Mouse (Mus musculus) stomach, embryonic 14.5 days (tissue): ENCODE data around the gene Ngrn. TPM values are rescaled to one million over a fixed set of nuclear protein-coding genes. Genes with fewer than 3 reads are reported as not detected.
A peak's percentile ranks its signal among the peaks of the same experiment; 100 is the strongest.

Experiments
- ATAC-seq: fragments of 200-750 bp; cut with Nextera tagmentation; 2 replicates; pipeline ENCODE4 v1.8.0; 2017; ENCODE audit warnings: low read depth, moderate TSS enrichment; ENCODE audit not compliant: insufficient number of reproducible peaks, insufficient read depth, low FRiP score
- H3K27ac ChIP-seq: fragments of 300-500 bp; sonication (generic); 2 replicates; pipeline ENCODE4 v1.5.1; 2014; ENCODE audit warnings: mild to moderate bottlenecking, low read length, moderate library complexity, mixed read lengths
- H3K27me3 ChIP-seq: fragments of 300-500 bp; sonication (generic); 2 replicates; pipeline ENCODE4 v1.6.1; 2014; ENCODE audit warnings: low read length, control low read depth, mixed read lengths; ENCODE audit not compliant: control insufficient read depth, insufficient read depth
- H3K36me3 ChIP-seq: fragments of 300-500 bp; sonication (generic); 2 replicates; pipeline ENCODE4 v1.6.1; 2014; ENCODE audit warnings: mild to moderate bottlenecking, control low read depth, low read length, moderate library complexity, mixed read lengths; ENCODE audit not compliant: control insufficient read depth, insufficient read depth
- H3K4me1 ChIP-seq: fragments of 300-500 bp; sonication (generic); 2 replicates; pipeline ENCODE4 v1.6.1; 2014; ENCODE audit warnings: low read length, control low read depth, mixed read lengths; ENCODE audit not compliant: control insufficient read depth, insufficient read depth
- H3K4me2 ChIP-seq: fragments of 300-500 bp; sonication (generic); replicated peaks from 2 replicates; pipeline ENCODE4 v1.6.1; 2014; ENCODE audit warnings: low read depth, low read length, control low read depth
- H3K4me3 ChIP-seq: fragments of 300-500 bp; sonication (generic); 2 replicates; pipeline ENCODE4 v1.5.1; 2014; ENCODE audit warnings: low read depth, low read length, control low read depth
- H3K9ac ChIP-seq: fragments of 300-500 bp; sonication (generic); replicated peaks from 2 replicates; pipeline ENCODE4 v1.6.1; 2014; ENCODE audit warnings: low read depth, mild to moderate bottlenecking, control low read depth, low read length, moderate library complexity, mixed read lengths
- H3K9me3 ChIP-seq: fragments of 300-500 bp; sonication (generic); 2 replicates; pipeline ENCODE4 v1.6.1; 2016; ENCODE audit warnings: low read depth, low read length, control low read depth; ENCODE audit not compliant: control insufficient read depth
- WGBS: fragments of 180-500 bp; shearing (Covaris S2); extraction: QIAGEN DNeasy Blood & Tissue Kit; methylation state at CpG from one replicate; pipeline ENCODE4 v1.1.7; 2014; 5-methylcytosine and 5-hydroxymethylcytosine counted together
- polyA plus RNA-seq: library from polyadenylated mRNA; unstranded; fragments of >200 nt; fragmentation: Nextera tagmentation; extraction: Ambion mirVana; gene quantifications from 2 replicates; pipeline ENCODE4 v1.2.1, GENCODE M21; 2014

Gene Ngrn
- polyA plus RNA-seq, 1 experiment from 2014 or later: 51.7 TPM

DNA sequence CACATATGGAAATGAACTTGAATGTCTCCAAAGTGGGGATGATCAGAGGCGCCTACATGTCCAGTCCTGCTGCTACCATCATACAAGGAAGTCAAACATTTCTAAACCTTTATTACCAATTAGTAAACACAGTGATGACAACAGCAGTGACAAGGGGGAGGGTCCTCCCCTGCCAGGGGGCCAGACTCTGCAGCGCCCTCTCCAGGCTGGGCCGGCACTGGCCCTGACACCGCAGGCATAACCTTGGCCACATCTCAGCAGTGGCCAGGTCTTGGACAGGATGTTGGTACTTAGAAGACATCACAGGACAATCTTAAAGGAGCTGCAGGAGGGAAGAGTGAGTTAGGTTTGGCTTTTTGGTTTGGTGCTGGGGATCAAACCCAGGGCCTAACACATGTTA, 34.0 kb upstream of the Ngrn start:
- peaks cover 7% of the 10 kb centered on the region; the same call in 1 of the 2 replicates for H3K4me1 ChIP-seq
- no peak overlapping the region for H3K27ac ChIP-seq
- WGBS: 90% methylated on average over 4 of the region's 4 CpGs
- no peaks in the 10 kb centered on the region for H3K27me3 ChIP-seq
- no peaks in the 10 kb centered on the region for H3K9me3 ChIP-seq
- no peak overlapping the region for H3K4me2 ChIP-seq
- ATAC-seq: no peak
- no peak overlapping the region for H3K4me3 ChIP-seq
- peaks cover 32% of the 10 kb centered on the region for H3K36me3 ChIP-seq
- H3K9ac ChIP-seq: no peak overlapping the region

- Histone ChIP-seq H3K9me3 (no peaks in the 10 kb centered on the region), H3K4me2 (no peak overlapping the region), H3K4me3 (no peak overlapping the region), H3K36me3 (peaks cover 9% of the 10 kb centered on the region; the same call in 1 of the 2 replicates), H3K27ac (no peak overlapping the region), H3K4me1 (peaks cover 12% of the 10 kb centered on the region; the same call in 1 of the 2 replicates), H3K9ac (no peak overlapping the region), H3K27me3 (no peaks in the 10 kb centered on the region)
- ATAC-seq: no peak
- WGBS: 83% methylated on average over 6 of the region's 6 CpGs
These were observed 30.8 kb upstream of the Ngrn start for GRCm38 (mm10) chr7:80230196-80230595.

GRCm38 (mm10) chr7:80231971-80232488, 29.0 kb upstream of the Ngrn start:
- Histone ChIP-seq H3K4me1 (peaks cover 12% of the 10 kb centered on the region; the same call in 1 of the 2 replicates), H3K4me2 (peak overlapping the region; percentile 68), H3K9ac (no peak overlapping the region; the same call in 1 of the 2 replicates), H3K4me3 (peak overlapping the region; percentile 55), H3K36me3 (peaks cover 2% of the 10 kb centered on the region; the same call in 1 of the 2 replicates), H3K27ac (peak overlapping the region; percentile 48; the same call in 1 of the 2 replicates), H3K9me3 (no peaks in the 10 kb centered on the region), H3K27me3 (no peaks in the 10 kb centered on the region)
- under 1% methylated on average over 29 of the region's 29 CpGs for whole genome bisulfite sequencing
- peak; percentile 28 for ATAC-seq

GRCm38 (mm10) chr7:80232489-80233029, 28.5 kb upstream of the Ngrn start, which contains the start of the genes Cib1 and Gdpgp1:
Gene Cib1, minus strand, starts transcription at chr7:80232813.
Gene Gdpgp1, plus strand, starts transcription at chr7:80232865.
- ATAC-seq: peak; percentile 99
- peak within 1 kb of the TSS; percentile 55 for H3K4me3 ChIP-seq
- peak within 1 kb of the TSS; percentile 48; the same call in 1 of the 2 replicates for H3K27ac ChIP-seq
- H3K9me3 ChIP-seq: no peaks in the 10 kb centered on the region
- peak within 1 kb of the TSS; percentile 68 for H3K4me2 ChIP-seq
- H3K27me3 ChIP-seq: no peaks in the 10 kb centered on the region
- H3K36me3 ChIP-seq: peaks cover 2% of the 10 kb centered on the region; the same call in 1 of the 2 replicates
- peaks cover 12% of the 10 kb centered on the region; the same call in 1 of the 2 replicates for H3K4me1 ChIP-seq
- peak within 1 kb of the TSS; percentile 58 for H3K9ac ChIP-seq
- under 1% methylated on average over 54 of the region's 56 CpGs for WGBS

DNA sequence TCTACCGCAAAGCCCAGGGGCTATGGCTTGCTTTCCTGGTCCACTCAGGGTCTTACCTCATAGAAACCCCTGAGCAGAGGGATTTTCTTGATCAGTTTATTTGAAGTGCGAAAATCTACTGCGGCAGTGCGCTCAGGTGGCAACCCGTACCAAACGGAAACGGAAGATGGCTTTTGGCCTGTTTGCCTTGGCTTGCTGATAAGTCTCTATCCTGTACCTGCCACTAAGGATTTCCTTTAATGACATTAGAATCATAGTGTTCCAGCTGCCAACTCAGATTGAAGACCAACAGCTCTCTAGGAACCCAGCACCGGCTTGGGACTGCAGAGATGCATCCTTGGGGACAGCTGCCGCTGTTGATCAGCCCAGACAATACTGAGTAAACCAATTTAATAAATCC, 27.2 kb upstream of the Ngrn start:
- Histone ChIP-seq H3K4me1 (peaks cover 12% of the 10 kb centered on the region; the same call in 1 of the 2 replicates), H3K9ac (no peak overlapping the region), H3K27ac (no peak overlapping the region), H3K4me2 (peak overlapping the region; percentile 68), H3K36me3 (peaks cover 6% of the 10 kb centered on the region), H3K27me3 (no peaks in the 10 kb centered on the region), H3K9me3 (no peaks in the 10 kb centered on the region), H3K4me3 (peak overlapping the region; percentile 55; the same call in 1 of the 2 replicates)
- 78% methylated on average over 9 of the region's 9 CpGs for WGBS
- ATAC-seq: no peak

GRCm38 (mm10) chr7:80238542-80238941, 22.5 kb upstream of the Ngrn start:
- Histone ChIP-seq H3K27me3 (no peaks in the 10 kb centered on the region), H3K36me3 (peaks cover 12% of the 10 kb centered on the region), H3K4me1 (peaks cover 5% of the 10 kb centered on the region; the same call in 1 of the 2 replicates), H3K9ac (no peak overlapping the region), H3K4me2 (no peak overlapping the region), H3K27ac (no peak overlapping the region), H3K4me3 (no peak overlapping the region), H3K9me3 (no peaks in the 10 kb centered on the region)
- 86% methylated on average over 10 of the region's 10 CpGs for WGBS
- no peak for ATAC-seq

DNA sequence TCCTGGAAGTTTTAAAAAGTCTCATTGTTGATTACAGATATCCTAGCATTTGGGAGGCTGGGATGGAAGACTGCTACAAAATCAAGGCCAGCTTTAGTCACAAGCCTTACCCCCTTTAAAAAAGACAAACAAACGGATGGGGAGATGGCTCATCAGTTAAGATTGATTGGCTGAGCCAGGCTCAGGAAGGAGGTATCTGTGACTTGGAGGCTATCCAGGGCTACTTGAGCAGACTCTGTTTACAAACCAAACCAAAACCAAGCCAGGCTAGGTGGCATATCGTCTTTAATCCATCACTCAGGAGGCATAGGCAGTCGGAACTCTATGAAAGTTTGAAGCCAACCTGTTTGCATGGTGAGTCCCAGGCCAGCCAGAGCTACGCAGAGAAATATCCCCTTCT, 19.4 kb upstream of the Ngrn start:
- Histone ChIP-seq H3K4me2 (no peak overlapping the region), H3K9me3 (no peaks in the 10 kb centered on the region), H3K9ac (no peak overlapping the region), H3K27ac (no peak overlapping the region), H3K4me3 (no peak overlapping the region), H3K36me3 (peaks cover 12% of the 10 kb centered on the region), H3K4me1 (no peaks in the 10 kb centered on the region), H3K27me3 (no peaks in the 10 kb centered on the region)
- ATAC-seq: no peak
- WGBS: 62% methylated on average over 4 of the region's 4 CpGs

DNA sequence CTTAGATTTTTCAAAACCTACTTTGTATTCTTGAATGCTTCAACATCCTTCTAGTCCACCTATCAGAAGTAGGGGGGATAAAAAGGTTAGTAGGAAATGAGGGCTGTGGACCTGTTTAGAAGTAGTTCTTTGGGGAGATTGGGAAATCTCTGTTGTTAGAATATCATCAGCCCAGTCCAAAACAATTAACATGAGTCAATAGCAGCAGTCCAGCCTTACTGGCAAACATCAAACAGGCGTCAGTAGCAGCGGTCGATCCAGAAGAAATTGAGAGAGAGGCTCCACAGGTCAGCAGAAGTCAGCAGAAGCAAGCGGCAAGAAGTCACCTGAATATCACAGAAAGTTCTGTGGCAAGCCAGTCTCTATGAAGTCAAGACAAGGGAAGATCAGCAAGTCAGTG, 16.2 kb upstream of the Ngrn start:
- H3K9ac ChIP-seq: no peak overlapping the region
- H3K27me3 ChIP-seq: no peaks in the 10 kb centered on the region
- H3K9me3 ChIP-seq: no peaks in the 10 kb centered on the region
- no peaks in the 10 kb centered on the region; the same call in 1 of the 2 replicates for H3K36me3 ChIP-seq
- no peak overlapping the region for H3K4me3 ChIP-seq
- H3K4me1 ChIP-seq: no peaks in the 10 kb centered on the region
- no peak overlapping the region for H3K4me2 ChIP-seq
- no peak for ATAC-seq
- H3K27ac ChIP-seq: no peak overlapping the region
- WGBS: 91% methylated on average over 4 of the region's 4 CpGs
